Mouse (Mus musculus) lung, postnatal 36 days (tissue): Measurements from ENCODE around the gene Scn1b.

Experiments used
- DNase-seq: peaks from one replicate; pipeline ENCODE4 v3.0.0; 2022; ENCODE audit warnings: mixed read lengths

Scn1b gene

GRCm38 (mm10) chr7:31149271-31149670 lies 22.5 kb upstream of the Scn1b start:
- DNase-seq = no peak

GRCm38 (mm10) chr7:31148756-31149155 lies 22.0 kb upstream of the Scn1b start:
- DNase-seq = peak; percentile 84

GRCm38 (mm10) chr7:31148086-31148485 lies 21.3 kb upstream of the Scn1b start:
- no peak for DNase-seq

DNA sequence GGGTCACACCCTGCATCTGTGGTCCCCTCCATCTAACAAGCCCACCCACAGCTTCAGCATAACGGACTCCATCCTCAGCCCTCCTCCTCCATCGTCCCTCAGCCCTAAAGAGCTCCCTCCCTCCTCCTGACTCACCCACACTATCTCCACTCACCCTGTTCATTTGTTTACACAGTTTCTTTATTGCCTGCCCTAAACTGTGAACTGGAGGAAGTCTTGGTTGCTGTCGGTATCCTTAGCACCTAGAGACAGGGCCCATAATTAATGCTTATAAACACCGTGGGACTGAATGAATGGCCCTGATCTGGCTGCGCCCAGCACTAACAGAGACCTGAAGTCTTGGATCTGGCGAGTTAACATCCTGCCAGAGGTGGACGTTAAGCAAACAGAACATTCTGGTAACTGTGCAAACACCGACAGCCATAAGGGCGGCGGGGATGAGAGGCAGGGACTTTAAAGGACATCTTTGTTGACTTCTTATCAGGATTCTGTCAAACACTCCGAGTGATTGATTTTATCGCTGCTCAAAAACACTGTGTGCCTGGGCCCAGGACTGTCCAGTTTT lies 18.9 kb upstream of the Scn1b start:
- DNase-seq = peak; percentile 71

DNA sequence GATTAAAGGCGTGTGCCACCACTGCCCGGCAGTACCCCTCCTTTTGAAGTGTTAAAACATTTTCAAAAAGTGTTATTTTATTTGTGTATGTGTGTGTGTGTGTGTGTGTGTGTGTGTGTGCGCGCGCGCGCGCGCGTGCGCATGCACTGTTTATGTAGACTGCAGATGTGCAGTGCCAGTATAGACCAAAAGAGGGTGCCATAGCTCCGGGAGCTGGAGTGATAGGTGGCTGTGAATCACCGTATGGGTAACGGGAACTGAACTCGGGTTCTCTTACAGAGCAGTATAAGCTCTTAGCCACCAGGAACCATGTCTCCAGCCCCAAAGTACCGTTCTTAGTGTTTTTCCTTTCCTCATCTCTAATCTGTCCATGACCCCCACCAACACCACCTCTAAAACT lies 18.1 kb upstream of the Scn1b start:
- DNase-seq = no peak

GRCm38 (mm10) chr7:31140941-31141340 lies 14.1 kb upstream of the Scn1b start:
- no peak for DNase-seq

- no peak for DNase-seq
Observed at GRCm38 (mm10) chr7:31140302-31140701, 13.5 kb upstream of the Scn1b start.

DNA sequence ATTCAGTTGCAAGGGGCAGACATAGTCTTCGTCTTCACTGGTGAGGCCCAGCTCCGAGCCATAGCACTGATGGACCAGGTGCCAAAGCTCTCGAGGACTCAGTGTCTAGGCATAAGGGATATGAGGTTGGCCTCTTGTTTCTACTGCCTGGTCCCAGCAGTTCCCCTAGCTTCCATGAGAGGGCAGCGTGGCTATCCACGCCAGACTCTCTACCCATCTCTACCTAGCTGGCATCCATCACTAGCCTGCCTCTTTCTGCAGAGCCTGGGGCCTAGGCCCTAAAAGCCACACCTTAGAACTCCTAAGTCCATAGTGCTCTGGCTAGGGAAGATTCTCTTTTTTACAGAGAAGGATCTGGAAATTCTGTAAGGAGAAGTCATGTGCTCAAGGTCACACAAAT lies 13.0 kb upstream of the Scn1b start:
- peak; percentile 81 for DNase-seq

GRCm38 (mm10) chr7:31135717-31136116 lies 8.9 kb upstream of the Scn1b start:
- DNase-seq = no peak

DNA sequence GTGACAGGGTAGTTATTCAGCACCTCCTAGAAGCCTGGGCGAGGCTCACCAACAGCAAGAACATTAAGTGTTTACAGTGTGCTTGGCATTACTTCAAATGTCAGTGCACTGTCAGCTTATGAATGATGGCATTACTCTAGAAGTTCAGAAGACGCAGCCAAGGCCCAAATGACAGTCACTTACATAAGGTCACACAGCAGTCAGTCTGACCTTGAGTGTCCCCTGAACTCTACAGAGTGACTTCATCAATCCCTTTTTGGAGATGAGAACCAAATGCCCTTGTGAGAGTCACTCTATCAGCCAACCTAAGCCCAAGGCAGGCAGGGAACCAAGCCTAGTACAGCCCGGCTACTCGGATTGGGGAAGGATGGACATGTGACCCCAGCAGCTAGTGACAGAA lies 5.1 kb upstream of the Scn1b start:
- DNase-seq = no peak

DNA sequence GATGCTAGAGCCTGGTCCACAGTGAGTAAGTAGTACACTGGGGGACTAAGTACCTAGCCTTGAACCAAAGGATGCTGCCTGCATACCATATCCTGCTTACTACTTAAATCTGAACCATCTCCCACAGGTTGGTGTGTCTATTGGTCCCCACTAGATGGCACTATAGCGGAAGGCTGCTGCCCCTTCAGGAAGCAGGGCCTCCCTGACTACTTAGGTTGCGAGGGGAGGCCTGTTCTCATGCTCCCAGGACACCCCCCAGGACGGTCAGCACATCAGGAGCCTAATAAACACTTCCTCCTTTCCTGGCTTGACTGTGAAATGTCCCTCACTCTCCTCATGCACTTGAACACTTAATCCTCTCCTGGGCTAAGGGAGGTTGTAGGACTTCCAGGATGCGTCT lies 4.0 kb upstream of the Scn1b start:
- peak; percentile 63 for DNase-seq

DNA sequence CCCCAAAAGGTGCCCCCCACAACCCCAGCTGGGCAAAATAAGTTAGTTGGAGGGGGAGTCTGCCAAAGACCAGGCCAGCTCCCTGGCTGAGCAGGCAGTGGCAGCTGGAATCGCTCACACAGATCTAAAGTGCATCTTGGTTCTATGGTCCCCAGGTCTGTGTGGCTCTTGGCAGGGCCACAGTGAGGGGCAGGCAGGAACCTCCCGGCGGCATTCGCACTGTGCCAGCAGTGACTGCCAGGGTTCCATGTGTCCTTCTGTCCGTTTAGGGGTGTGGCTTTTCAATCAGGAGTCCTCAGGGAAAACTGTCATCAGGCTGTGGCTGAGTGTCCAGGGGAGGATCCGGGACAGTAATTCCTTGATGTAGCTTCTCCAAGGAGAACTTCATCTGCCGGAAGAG lies 3.4 kb upstream of the Scn1b start:
- DNase-seq = no peak

- no peak for DNase-seq
Observed at GRCm38 (mm10) chr7:31128157-31128705, 1.4 kb upstream of the Scn1b start.

DNA sequence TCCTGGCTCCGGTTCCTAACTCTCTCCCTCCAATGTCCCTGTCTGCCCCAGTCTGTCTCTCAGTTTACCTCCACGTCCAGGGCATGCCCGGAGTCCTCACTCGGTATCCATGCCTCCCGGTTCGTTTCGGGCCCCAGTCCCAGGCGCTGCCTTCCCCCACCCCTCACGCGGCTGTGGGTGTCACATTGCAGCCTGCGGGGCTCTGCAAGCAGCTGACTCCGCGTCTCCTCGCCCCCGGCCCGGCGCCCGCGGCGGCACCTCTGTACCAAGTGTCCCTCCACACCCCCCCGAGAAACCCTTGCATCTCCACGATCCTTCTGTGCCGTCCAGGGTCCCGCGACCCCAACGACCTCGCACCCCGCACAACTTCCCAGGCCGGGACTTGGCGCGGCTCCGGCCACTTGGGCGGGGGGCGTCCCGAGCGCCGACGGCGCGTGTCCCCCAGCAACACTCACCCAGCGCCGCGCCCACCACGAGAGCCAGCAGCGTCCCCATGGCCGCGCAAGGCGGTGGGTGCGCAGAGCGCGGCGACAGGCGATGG lies 522 bp downstream of the Scn1b start:
- DNase-seq = no peak

DNA sequence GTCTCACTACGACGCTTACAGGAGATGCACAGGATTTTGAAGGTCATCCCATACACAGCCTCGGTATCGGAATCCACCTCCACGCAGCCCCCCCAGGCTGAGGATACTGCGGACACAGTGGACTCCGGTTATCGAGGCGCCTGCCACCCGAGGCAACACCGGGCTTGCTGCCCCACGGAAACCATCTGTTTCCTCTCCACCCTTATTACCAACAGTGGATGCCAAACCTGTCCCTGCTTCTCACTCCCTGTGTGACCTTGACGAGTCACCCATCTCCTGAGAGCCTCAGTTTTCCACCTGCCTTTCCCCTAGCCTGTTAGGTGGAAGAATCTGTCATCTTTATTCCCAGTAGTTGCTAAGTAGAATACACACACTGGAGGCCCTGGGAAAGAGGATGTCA lies 1.7 kb downstream of the Scn1b start:
- DNase-seq = no peak

DNA sequence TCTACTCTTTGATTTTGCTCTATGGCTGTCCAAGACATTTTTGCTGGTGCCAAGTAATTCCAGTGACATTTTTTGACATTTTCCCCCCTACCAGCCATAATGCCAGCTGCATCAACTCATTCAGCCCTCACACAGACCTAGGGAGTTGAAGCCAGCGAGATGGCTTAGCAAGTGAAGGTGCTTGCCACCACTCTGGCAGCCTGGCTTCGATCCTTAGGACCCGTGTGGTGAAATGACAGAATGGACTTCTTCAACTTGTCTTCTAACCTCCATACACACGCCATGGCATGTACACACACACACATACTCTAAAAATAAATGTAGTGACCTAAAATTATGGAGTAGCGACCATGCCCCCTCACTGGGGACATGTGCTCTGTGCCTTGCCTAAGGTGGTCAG lies 2.4 kb downstream of the Scn1b start:
- DNase-seq = no peak

DNA sequence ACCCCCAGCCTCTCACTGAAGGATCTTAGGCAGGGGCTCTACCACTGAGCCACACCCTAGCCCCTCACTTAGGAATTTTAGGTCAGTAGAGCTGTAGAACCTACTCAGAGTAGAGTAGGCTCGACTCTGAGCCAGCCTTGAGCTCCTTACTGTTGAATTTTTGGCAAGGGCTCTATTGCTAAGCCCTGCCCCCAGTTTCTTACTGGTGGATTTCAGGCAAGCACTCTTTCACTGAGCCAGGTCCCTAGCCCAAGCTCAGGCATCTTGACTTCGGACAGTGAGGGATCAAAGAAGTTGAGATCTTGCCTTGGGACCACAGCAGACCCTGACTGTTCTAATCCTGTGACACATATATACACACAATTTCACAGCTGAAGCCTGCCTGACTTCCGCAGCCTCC lies 3.1 kb downstream of the Scn1b start:
- DNase-seq = no peak

DNA sequence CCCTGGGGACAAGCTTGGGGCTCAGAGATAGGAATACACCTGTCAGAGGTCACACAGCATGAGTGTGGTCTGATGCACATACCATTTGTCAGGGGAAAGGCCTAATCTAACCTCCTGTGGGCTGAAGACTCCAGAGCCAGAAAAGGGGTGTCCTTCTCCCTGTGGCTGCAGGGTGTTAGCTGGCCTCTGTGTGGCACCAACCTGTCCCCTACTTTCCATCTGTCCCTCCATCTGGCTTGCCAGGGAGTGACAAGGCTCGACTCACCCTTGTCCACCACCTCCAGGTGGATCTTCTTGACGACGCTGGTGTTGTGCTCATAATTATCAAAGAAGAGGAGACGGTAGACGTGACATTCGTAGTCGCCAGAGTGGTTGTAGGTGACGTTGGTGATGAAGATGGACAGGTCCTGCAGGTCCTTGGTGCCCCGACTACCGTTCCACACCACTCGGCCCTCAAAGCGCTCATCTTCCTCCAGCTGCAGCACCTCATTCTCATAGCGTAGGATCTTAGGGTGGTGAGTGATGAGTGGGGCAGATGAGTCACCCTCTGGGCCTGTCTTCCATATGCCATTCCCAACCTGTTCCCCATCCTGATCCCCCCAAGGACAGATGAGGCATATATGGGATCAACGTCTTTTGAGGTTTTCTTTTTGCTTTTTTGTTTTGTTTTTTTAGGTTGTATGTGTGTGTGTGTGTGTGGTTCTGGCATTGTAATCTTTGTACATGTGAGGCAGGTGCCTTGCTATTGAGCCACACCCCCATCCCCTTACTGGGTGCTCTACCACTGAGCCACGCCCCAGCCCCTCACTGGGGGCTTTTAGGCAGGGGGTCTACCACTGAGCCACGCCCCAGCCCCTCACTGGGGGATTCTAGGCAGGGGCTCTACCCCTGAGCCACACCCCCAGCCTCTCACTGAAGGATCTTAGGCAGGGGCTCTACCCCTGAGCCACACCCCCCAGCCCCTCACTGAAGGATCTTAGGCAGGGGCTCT lies 3.9 kb downstream of the Scn1b start:
- DNase-seq = no peak

- no peak for DNase-seq
Observed at GRCm38 (mm10) chr7:31119556-31119955, 7.2 kb downstream of the Scn1b start.

DNA sequence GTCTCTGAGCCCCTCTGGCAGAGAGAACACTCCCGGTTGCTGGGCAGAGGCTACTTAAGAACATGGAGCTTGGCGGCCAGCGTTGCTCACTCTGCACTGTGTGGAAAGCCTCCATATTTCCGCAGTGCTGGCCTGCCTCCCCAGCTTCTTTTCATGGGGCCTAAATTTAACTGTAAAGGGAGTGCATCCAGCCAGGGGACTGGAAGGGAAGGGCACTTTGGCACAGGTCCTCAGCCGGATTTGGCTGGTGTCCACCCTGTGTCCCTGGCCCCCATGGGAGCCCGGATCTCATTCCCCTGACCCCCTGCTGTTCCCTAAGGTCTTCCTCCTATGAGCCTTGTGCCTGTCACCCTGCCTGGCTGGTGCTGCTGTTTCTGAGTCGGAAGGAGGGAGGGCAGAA lies 8.3 kb downstream of the Scn1b start:
- DNase-seq = no peak

DNA sequence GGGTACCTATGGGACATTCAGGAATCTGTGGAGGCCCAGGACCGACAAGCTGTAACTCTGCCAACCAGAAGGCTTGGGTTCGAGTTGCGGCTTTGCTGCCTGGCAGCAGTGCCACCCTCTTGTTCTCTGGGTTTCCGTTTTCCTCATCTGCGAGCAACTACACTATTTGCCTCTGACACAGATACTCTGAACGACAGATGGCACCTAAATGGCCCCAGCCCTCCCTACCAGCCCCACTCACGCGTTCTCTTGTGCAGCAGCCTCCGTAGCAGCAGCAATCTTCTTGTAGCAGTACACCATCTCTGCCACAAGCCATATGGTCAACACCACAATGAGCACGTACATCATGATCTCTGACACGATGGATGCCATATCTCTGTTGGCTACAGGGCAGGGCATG lies 9.3 kb downstream of the Scn1b start:
- DNase-seq = no peak

DNA sequence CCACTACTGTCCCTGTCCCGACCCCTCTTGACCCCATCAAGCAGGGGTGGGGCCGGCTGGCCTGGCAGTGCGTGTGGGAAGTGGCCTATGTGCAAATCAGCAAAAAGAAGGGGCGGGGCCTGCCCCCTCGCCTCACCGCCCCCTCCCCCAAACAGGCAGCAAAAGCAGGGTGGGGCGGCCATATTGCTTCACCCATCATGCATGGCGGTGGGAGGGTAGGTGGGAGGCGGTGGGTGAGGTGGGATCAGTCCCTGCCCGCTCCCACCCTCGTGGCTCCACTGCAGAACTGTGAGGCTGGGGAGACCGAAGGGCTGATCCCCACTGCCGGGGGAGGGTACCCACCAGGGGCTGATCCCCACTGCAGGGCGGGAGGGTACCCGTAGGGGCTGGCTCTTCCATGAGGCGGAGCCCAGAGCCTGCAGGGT lies 10.1 kb downstream of the Scn1b start:
- no peak for DNase-seq

- peak; percentile 77 for DNase-seq
Observed at GRCm38 (mm10) chr7:31115587-31116043, 11.2 kb downstream of the Scn1b start.

DNA sequence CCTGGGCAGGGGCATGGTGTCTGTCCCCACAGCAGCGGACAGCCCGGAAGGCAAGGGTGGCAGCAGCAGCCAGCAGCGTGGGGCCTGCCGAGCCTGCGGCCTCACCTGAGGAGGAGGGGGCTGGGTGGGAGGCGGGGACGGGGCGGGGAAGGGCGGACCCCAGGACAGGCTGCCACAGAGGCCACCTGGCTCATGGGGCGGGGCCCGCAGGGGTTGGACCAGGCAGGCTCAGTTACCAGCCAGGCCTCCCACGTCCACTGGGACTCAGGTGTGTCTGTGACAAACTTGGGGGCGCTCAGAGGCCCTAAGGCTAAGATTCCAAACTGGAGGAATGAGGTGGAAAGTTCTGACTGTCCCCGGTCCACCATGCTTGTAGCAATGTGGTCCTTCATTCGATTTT lies 11.6 kb downstream of the Scn1b start, which contains the start of gene Hpn:
Gene Hpn (minus strand): TSS at position 109 of the 400 bp plus-strand sequence.
- peak; percentile 79 for DNase-seq
